Mouse (Mus musculus): ENCODE results near the gene Ccn6.
A peak's percentile ranks its signal among the peaks of the same experiment; 100 is the strongest.

Ccn6 gene

GRCm38 (mm10) chr10:39158306-39158705 is 5.3 kb downstream of the Ccn6 start:
- DNase-seq, result no peak

DNA sequence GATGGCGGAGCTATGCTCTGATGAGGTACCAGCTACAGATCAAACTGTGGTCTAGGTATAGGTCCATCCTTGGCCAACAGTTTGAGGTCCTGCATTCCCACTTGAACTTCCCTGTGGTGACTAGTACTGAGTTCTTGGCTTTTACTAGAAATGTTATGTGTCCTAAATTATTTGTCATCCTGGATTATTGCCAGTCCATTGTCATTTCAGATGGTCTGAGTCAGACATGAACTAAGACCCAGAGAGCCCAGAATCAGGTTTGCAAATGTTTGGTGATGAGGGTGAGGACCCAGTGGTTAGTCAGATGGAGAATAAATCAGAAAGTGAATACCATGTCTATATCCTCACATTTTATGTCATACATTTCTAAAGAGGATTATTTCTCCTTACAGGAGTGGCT is 6.3 kb downstream of the Ccn6 start:
- DNase-seq, result no peak

GRCm38 (mm10) chr10:39156719-39157118 is 6.9 kb downstream of the Ccn6 start:
- no peak for DNase-seq

- DNase-seq, result no peak
These were observed 21.4 kb downstream of the Ccn6 start for GRCm38 (mm10) chr10:39142216-39142615.

GRCm38 (mm10) chr10:39141401-39141800 is 22.2 kb downstream of the Ccn6 start:
- no peak for DNase-seq

GRCm38 (mm10) chr10:39140843-39141242 is 22.8 kb downstream of the Ccn6 start:
- DNase-seq, result no peak

- DNase-seq, result no peak
These were observed 24.8 kb downstream of the Ccn6 start for GRCm38 (mm10) chr10:39138761-39139160.

- no peak for DNase-seq
These were observed 25.8 kb downstream of the Ccn6 start for GRCm38 (mm10) chr10:39137766-39138165.

- DNase-seq, result peak; percentile 74 to 75
These were observed 29.9 kb downstream of the Ccn6 start, which contains the start of the genes Fam229b and Tube1 for GRCm38 (mm10) chr10:39133462-39134310. Gene Fam229b, minus strand, starts transcription at chr10:39133914. Gene Tube1, plus strand, starts transcription at chr10:39133976.

DNA sequence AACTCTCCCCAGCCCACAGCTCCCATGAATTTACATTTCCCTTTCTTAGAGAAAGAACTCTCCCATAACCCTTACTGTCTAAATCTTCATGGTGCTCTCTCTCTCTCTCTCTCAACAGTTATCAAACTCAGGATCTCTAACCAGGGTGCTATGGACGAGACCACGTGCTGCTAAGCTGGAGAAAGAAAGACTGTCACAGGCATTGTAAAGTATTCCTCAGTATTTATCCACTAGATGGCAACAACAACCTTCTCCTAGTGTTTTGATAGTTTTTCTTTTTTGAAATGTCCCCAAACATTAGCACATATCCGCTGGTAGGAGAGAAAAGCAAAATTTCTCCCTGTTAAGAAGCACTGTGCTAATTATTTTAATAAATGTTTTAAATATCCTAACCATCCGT is 42.2 kb downstream of the Ccn6 start:
- no peak for DNase-seq

GRCm38 (mm10) chr10:39109489-39109874 is 54.1 kb downstream of the Ccn6 start:
- no peak for DNase-seq

GRCm38 (mm10) chr10:39108837-39109488 is 54.6 kb downstream of the Ccn6 start:
- DNase-seq, result no peak

- no peak for DNase-seq
These were observed 56.7 kb downstream of the Ccn6 start for GRCm38 (mm10) chr10:39106935-39107334.

- DNase-seq, result no peak
These were observed 57.2 kb downstream of the Ccn6 start for GRCm38 (mm10) chr10:39106413-39106812.

DNA sequence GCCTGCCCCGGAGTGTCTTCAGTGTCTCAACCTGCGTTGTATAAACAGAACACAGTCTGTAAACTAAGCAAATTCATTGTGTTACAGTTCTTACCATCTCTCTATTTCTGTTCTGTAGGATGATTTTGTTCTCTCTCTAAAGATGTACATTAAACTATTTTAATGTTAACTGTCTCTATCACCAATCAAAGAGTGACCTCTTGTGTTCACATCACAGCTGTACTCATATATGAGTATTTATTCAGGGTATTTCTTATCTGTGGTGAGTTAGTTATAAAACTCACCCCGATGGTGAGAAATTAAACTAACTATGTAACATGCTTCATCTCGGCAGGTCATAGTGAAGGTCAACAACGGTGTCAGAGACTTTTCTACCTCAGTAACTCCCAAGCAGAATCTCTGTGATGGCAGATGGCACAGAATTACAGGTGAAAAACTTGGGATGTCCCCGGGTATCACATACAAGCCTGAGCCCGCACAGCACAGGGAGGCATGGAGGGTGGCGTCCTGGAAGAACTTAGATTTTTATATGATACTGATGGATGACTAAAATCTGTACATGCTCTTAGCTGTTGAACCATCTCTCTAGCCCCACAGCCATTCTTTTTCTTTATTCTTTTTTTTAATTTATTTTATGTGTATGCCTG is 58.7 kb downstream of the Ccn6 start:
- no peak for DNase-seq
